Mouse (Mus musculus) bone marrow, adult 2 months (tissue): Measurements from ENCODE around the gene Fez2.

Experiments used
- CTCF ChIP-seq: fragments of 200-500 bp; IDR thresholded peaks from 2 replicates; pipeline ENCODE4 v1.5.1; 2011; ENCODE audit warnings: low read length, control low read depth; ENCODE audit not compliant: control insufficient read depth, insufficient read depth
- POLR2A ChIP-seq: fragments of 200-500 bp; IDR thresholded peaks from 2 replicates; pipeline ENCODE4 v1.6.1; 2011; ENCODE audit warnings: low read depth, mild to moderate bottlenecking, control low read depth, low read length, borderline replicate concordance; ENCODE audit not compliant: control insufficient read depth

DNA sequence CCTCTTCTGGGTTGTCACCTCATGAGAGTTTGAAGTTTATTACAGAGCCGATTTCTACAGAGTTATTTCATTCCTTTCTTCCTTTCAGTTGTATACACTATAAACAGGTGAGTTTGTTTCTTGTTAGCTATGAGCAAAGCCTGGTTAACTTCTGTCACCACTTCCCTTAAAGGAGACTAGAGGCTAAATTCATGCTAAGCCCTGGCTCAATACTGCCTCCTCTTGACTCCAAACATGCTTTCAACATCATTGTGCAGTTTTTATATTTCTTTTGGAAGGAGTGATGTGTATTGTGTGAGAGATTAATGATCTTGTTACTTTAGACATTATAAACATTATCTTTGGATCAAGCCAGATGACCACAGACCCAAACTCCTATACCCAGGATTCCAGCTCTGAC, 47.5 kb downstream of the Fez2 start:
- no peak for TF ChIP-seq POLR2A
- TF ChIP-seq CTCF: no peak
